Mouse (Mus musculus): ENCODE measurements around the gene Arhgef17. TPM values are rescaled to one million over a fixed set of nuclear protein-coding genes. Genes with fewer than 3 reads are reported as not detected.
A peak's percentile ranks its signal among the peaks of the same experiment; 100 is the strongest.

The Arhgef17 gene
- polyA plus RNA-seq, 1 experiment from 2014 or later: 12.9 TPM

DNA sequence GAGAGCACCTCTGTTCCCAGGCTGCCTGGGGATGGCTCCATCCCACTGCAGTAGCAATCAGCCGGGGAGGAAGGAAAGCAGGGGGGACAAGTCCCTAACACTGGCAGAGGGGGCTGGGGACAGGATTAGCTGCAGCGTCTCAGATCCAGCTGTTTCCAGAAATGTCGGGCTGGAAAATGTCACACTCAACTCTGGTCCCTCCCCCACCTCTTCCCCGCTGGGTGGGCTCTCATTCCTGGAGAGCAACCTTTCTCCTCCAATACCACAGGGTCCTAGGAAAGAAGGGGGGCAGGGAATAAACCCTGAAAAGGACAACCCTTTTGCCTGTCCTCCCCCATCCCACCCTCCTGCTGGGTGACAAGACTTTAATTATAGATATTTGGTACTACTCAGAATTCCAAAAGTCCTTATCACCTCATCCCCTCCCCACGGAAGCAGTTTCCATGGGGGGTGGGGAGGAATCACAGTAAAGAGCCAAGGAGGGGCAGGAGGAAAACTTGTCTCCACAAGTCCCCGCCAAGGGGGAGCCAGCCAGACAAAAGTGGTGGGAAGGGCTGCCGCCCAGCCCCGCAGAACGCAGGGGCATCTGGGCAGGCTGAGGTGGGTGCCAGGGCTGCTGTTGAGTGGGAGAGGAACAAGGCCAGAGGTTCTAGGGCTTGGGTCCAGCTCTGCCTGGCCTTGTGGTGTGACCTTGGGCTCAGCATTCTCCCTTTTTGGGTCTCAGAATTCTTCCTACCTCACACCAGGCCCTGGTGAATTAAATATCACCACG, 7.0 kb downstream of the Arhgef17 start:
- DNase-seq (ENCODE audit: low spot score) (no peak), ATAC-seq (replicated peaks; ENCODE audit: low FRiP score, low TSS enrichment, low read depth) (no peak)
- 22% methylated on average over 10 of the region's 10 CpGs for WGBS
- Histone ChIP-seq H3K9ac (ENCODE audit: low read length) (peak overlapping the region; percentile 29), H3K27ac (ENCODE audit: low read depth) (peak overlapping the region; percentile 54; the same call in 1 of the 2 replicates), H3K4me2 (ENCODE audit: low read length) (peak overlapping the region; percentile 94), H3K4me3 (ENCODE audit: low read depth, low read length) (peak overlapping the region; percentile 81), H3K27me3 (replicated peaks; ENCODE audit: control insufficient read depth, insufficient read depth, low read length) (no peaks in the 10 kb centered on the region), H3K9me3 (ENCODE audit: control insufficient read depth, low read length) (no peaks in the 10 kb centered on the region), H3K4me1 (replicated peaks; ENCODE audit: control insufficient read depth, insufficient read depth, low read length) (peaks cover 77% of the 10 kb centered on the region), H3K36me3 (ENCODE audit: control insufficient read depth, insufficient read depth, low read length) (peaks cover 55% of the 10 kb centered on the region)

DNA sequence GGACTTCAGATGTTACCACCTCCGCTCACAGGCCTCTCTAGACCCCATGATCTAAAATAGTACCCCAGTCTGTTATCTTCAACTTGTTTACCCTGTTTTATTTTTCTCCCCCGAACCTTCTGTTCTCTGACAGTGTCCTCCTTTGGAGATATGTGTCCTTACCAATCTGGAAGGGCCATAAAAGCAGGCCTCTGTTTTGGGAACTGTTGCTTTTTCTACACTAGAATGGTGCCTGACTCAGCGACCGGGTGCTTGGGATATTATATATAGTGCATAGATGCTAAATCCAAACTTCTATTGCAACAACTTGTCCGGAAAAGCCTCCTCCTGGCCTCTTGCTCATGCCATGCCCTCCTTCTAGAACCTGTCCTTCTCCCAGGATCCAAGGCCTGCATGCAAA, 7.7 kb downstream of the Arhgef17 start:
- 66% methylated on average over 5 of the region's 5 CpGs for WGBS
- Histone ChIP-seq H3K4me3 (ENCODE audit: low read depth, low read length) (peak overlapping the region; percentile 81; the same call in 1 of the 2 replicates), H3K27me3 (replicated peaks; ENCODE audit: control insufficient read depth, insufficient read depth, low read length) (no peaks in the 10 kb centered on the region), H3K4me1 (replicated peaks; ENCODE audit: control insufficient read depth, insufficient read depth, low read length) (peaks cover 77% of the 10 kb centered on the region), H3K27ac (ENCODE audit: low read depth) (peak overlapping the region; percentile 54; the same call in 1 of the 2 replicates), H3K36me3 (ENCODE audit: control insufficient read depth, insufficient read depth, low read length) (peaks cover 52% of the 10 kb centered on the region), H3K4me2 (ENCODE audit: low read length) (peak overlapping the region; percentile 94), H3K9me3 (ENCODE audit: control insufficient read depth, low read length) (no peaks in the 10 kb centered on the region), H3K9ac (ENCODE audit: low read length) (no peak overlapping the region)
- ATAC-seq (replicated peaks; ENCODE audit: low FRiP score, low TSS enrichment, low read depth) (no peak), DNase-seq (ENCODE audit: low spot score) (no peak)

GRCm38 (mm10) chr7:100922907-100923306, 9.0 kb downstream of the Arhgef17 start:
- Histone ChIP-seq H3K36me3 (ENCODE audit: control insufficient read depth, insufficient read depth, low read length) (peaks cover 41% of the 10 kb centered on the region), H3K9ac (ENCODE audit: low read length) (no peak overlapping the region), H3K27ac (ENCODE audit: low read depth) (no peak overlapping the region), H3K27me3 (replicated peaks; ENCODE audit: control insufficient read depth, insufficient read depth, low read length) (no peaks in the 10 kb centered on the region), H3K9me3 (ENCODE audit: control insufficient read depth, low read length) (no peaks in the 10 kb centered on the region), H3K4me1 (replicated peaks; ENCODE audit: control insufficient read depth, insufficient read depth, low read length) (peaks cover 77% of the 10 kb centered on the region), H3K4me3 (ENCODE audit: low read depth, low read length) (no peak overlapping the region), H3K4me2 (ENCODE audit: low read length) (no peak overlapping the region)
- 92% methylated on average over 4 of the region's 4 CpGs for WGBS
- ATAC-seq (replicated peaks; ENCODE audit: low FRiP score, low TSS enrichment, low read depth) (no peak), DNase-seq (ENCODE audit: low spot score) (no peak)

- no peak for DNase-seq (ENCODE audit: low spot score)
- Histone ChIP-seq H3K9me3 (ENCODE audit: control insufficient read depth, low read length) (no peaks in the 10 kb centered on the region), H3K4me3 (ENCODE audit: low read depth, low read length) (no peak overlapping the region), H3K27ac (ENCODE audit: low read depth) (no peak overlapping the region), H3K9ac (ENCODE audit: low read length) (no peak overlapping the region), H3K36me3 (ENCODE audit: control insufficient read depth, insufficient read depth, low read length) (peaks cover 49% of the 10 kb centered on the region), H3K27me3 (replicated peaks; ENCODE audit: control insufficient read depth, insufficient read depth, low read length) (no peaks in the 10 kb centered on the region), H3K4me1 (replicated peaks; ENCODE audit: control insufficient read depth, insufficient read depth, low read length) (peaks cover 78% of the 10 kb centered on the region), H3K4me2 (ENCODE audit: low read length) (no peak overlapping the region)
- WGBS: 89% methylated on average over 5 of the region's 5 CpGs
- no peak for ATAC-seq (replicated peaks; ENCODE audit: low FRiP score, low TSS enrichment, low read depth)
Observed at GRCm38 (mm10) chr7:100921289-100921688, 10.6 kb downstream of the Arhgef17 start.

DNA sequence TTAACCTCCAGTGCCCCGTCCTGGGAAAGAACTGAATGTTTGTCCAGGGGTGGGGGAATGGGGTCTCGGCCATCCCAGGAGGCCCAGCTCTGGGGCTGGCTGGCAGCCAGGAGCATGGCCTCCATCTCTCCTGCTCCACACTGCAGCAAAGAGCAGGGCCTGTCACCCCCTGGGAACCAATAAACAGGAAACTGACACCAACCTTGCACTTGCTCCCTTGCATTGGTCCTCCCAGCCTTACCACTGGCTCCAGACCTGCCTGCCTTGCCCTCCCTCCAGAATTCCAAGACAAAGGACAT, 12.1 kb downstream of the Arhgef17 start:
- Histone ChIP-seq H3K9ac (ENCODE audit: low read length) (no peak overlapping the region), H3K4me3 (ENCODE audit: low read depth, low read length) (no peak overlapping the region), H3K36me3 (ENCODE audit: control insufficient read depth, insufficient read depth, low read length) (peaks cover 49% of the 10 kb centered on the region), H3K4me2 (ENCODE audit: low read length) (peak overlapping the region; percentile 24), H3K27ac (ENCODE audit: low read depth) (peak overlapping the region; percentile 80), H3K4me1 (replicated peaks; ENCODE audit: control insufficient read depth, insufficient read depth, low read length) (peaks cover 66% of the 10 kb centered on the region), H3K9me3 (ENCODE audit: control insufficient read depth, low read length) (no peaks in the 10 kb centered on the region), H3K27me3 (replicated peaks; ENCODE audit: control insufficient read depth, insufficient read depth, low read length) (no peaks in the 10 kb centered on the region)
- DNase-seq (ENCODE audit: low spot score) (no peak), ATAC-seq (replicated peaks; ENCODE audit: low FRiP score, low TSS enrichment, low read depth) (peak; percentile 18; the same call in 1 of the 2 replicates)
- 3% methylated on average over 2 of the region's 2 CpGs for WGBS

DNA sequence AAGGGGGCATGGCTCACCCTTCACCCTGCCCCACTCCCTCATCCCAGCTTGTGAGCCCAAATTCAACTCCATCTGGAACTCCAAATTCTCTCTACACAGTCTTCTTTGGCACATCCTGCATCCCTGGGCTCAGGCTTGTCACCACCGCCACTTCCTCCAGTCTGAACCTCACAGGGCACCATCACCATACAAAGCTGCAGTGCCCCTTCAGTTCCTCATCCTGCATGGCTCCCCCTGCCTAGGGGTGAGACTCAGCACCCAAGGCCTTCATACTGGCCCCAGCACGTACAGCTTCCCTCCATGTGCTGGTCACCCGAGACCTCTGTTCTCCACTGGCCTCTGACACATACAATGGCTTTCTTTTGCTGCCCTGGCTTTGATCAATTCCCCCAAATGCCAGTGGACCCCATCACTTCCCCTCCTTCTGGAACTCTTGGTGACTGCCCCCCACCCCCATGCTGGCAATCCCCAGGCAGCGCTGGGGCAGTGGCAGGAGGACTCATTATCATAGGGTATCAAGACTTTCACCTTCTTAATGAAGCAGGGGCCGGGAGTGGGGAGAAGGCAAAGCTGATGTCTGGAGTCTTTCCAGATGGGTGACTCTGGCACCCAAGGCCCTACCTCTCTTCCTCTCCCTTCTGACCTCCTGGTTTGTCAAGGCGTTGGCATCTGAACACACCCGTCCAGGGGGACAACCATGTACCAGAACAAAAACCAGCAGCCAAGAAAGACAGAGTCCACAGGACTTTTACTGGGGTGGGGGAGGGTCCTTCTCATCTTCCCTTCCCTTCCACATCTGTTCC, 12.7 kb downstream of the Arhgef17 start:
- no peak for ATAC-seq (replicated peaks; ENCODE audit: low FRiP score, low TSS enrichment, low read depth)
- 39% methylated on average over 7 of the region's 7 CpGs for WGBS
- Histone ChIP-seq H3K4me2 (ENCODE audit: low read length) (peak overlapping the region; percentile 24), H3K4me1 (replicated peaks; ENCODE audit: control insufficient read depth, insufficient read depth, low read length) (peaks cover 61% of the 10 kb centered on the region), H3K4me3 (ENCODE audit: low read depth, low read length) (no peak overlapping the region), H3K36me3 (ENCODE audit: control insufficient read depth, insufficient read depth, low read length) (peaks cover 49% of the 10 kb centered on the region), H3K9ac (ENCODE audit: low read length) (0 out of 2 replicates have a peak overlapping the region, but pooled peaks have one; percentile 10), H3K9me3 (ENCODE audit: control insufficient read depth, low read length) (no peaks in the 10 kb centered on the region), H3K27me3 (replicated peaks; ENCODE audit: control insufficient read depth, insufficient read depth, low read length) (no peaks in the 10 kb centered on the region), H3K27ac (ENCODE audit: low read depth) (peak overlapping the region; percentile 80)
- no peak for DNase-seq (ENCODE audit: low spot score)

DNA sequence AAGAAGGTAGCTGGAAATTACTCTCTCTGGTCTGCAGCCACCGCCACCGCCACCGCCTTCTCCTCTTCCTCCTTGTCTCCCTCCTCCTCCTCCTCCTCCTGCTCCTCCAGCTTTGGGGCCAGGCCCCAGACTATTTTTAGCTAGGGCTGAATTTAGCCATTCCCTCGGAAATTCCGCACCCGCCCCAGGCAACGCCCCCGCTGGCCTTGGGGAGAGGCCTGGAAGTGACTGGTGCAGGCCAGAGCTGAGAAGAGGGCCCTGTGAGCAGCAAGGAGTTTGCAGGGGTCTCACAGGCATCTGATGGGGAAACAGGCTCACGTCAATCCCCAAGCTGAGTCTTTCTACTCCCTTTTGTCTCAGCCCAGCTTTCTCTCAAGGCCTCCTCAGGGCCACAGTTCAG, 13.7 kb downstream of the Arhgef17 start:
- Histone ChIP-seq H3K4me3 (ENCODE audit: low read depth, low read length) (no peak overlapping the region), H3K27ac (ENCODE audit: low read depth) (peak overlapping the region; percentile 80), H3K9ac (ENCODE audit: low read length) (peak overlapping the region; percentile 17; the same call in 1 of the 2 replicates), H3K36me3 (ENCODE audit: control insufficient read depth, insufficient read depth, low read length) (peaks cover 42% of the 10 kb centered on the region), H3K4me2 (ENCODE audit: low read length) (peak overlapping the region; percentile 33), H3K4me1 (replicated peaks; ENCODE audit: control insufficient read depth, insufficient read depth, low read length) (peaks cover 52% of the 10 kb centered on the region), H3K9me3 (ENCODE audit: control insufficient read depth, low read length) (no peaks in the 10 kb centered on the region), H3K27me3 (replicated peaks; ENCODE audit: control insufficient read depth, insufficient read depth, low read length) (no peaks in the 10 kb centered on the region)
- ATAC-seq (replicated peaks; ENCODE audit: low FRiP score, low TSS enrichment, low read depth): peak; percentile 24; the same call in 1 of the 2 replicates
- no peak for DNase-seq (ENCODE audit: low spot score)
- 14% methylated on average over 9 of the region's 9 CpGs for WGBS

GRCm38 (mm10) chr7:100917751-100918150, 14.2 kb downstream of the Arhgef17 start:
- H3K36me3 ChIP-seq (ENCODE audit: control insufficient read depth, insufficient read depth, low read length): peaks cover 38% of the 10 kb centered on the region
- no peaks in the 10 kb centered on the region for H3K9me3 ChIP-seq (ENCODE audit: control insufficient read depth, low read length)
- DNase-seq (ENCODE audit: low spot score) (no peak), ATAC-seq (replicated peaks; ENCODE audit: low FRiP score, low TSS enrichment, low read depth) (peak; percentile 24; the same call in 1 of the 2 replicates)
- WGBS: 47% methylated on average over 6 of the region's 6 CpGs
- peak overlapping the region; percentile 80 for H3K27ac ChIP-seq (ENCODE audit: low read depth)
- H3K4me3 ChIP-seq (ENCODE audit: low read depth, low read length): no peak overlapping the region
- H3K9ac ChIP-seq (ENCODE audit: low read length): peak overlapping the region; percentile 17; the same call in 1 of the 2 replicates
- no peaks in the 10 kb centered on the region for H3K27me3 ChIP-seq (replicated peaks; ENCODE audit: control insufficient read depth, insufficient read depth, low read length)
- peak overlapping the region; percentile 33 for H3K4me2 ChIP-seq (ENCODE audit: low read length)
- H3K4me1 ChIP-seq (replicated peaks; ENCODE audit: control insufficient read depth, insufficient read depth, low read length): peaks cover 51% of the 10 kb centered on the region

Data from intestine, embryonic 14.5 days (tissue).